Mouse (Mus musculus): ENCODE data around the gene Rab23.

- TF ChIP-seq CTCF (IDR thresholded peaks at IDR 0.05; ENCODE audit: low read depth, low read length) (no peak), POLR2A (IDR thresholded peaks at IDR 0.05; ENCODE audit: borderline replicate concordance, low read depth, low read length) (no peak)
Observed at GRCm38 (mm10) chr1:33671441-33671840, 48.2 kb upstream of the Rab23 start.
